Mouse (Mus musculus) cerebellum, adult 2 months (tissue): ENCODE measurements around the gene Capns1.

ENCODE experiments used
- CTCF ChIP-seq: fragments of 200-500 bp; IDR thresholded peaks from 2 replicates; pipeline ENCODE4 v1.5.1; 2011; ENCODE audit warnings: low read depth, mild to moderate bottlenecking, control low read depth, low read length, moderate library complexity, borderline replicate concordance; ENCODE audit not compliant: insufficient read depth
- POLR2A ChIP-seq: fragments of 200-500 bp; IDR thresholded peaks from 2 replicates; pipeline ENCODE4 v1.6.1; 2011; ENCODE audit warnings: low read length, control low read depth, borderline replicate concordance; ENCODE audit not compliant: insufficient read depth

GRCm38 (mm10) chr7:30199498-30200139, 1.0 kb upstream of the Capns1 start:
- no peak for TF ChIP-seq POLR2A
- no peak for TF ChIP-seq CTCF
